Comparison of ENCODE assay signal across 9 mouse cellular contexts in genomic region chr13:35968719-35969430, GRCm38 (mm10). TPM values are rescaled to one million over a fixed set of nuclear protein-coding genes. Genes with fewer than 3 reads are reported as not detected.
A peak's percentile ranks its signal among the peaks of the same experiment; 100 is the strongest.
DNase-seq lines count a peak whose midpoint lies in the region; ATAC-seq and TF ChIP-seq lines count a peak whose summit lies in the region.
"Had no signal": no experiment of that assay in that cellular context is flagged by ENCODE, and none has a peak within 500 bp of the region (broad histone marks: within the 10 kb centered on the region; RNA-seq: fewer than 3 reads in every experiment).

No protein-coding gene starts in this region.

- H3K9me3 ChIP-seq in lung, embryonic 14.5 days (ENCODE audit: low read depth, low read length): no peaks in the 10 kb centered on the region
- H3K9me3 ChIP-seq in forebrain, embryonic 15.5 days: no peaks in the 10 kb centered on the region
- H3K9me3 ChIP-seq in kidney, embryonic 16.5 days (ENCODE audit: low read length): no peaks in the 10 kb centered on the region
- no peaks in the 10 kb centered on the region for H3K9me3 ChIP-seq in midbrain, embryonic 10.5 days (replicated peaks)

- no peaks in the 10 kb centered on the region for H3K36me3 ChIP-seq in lung, embryonic 14.5 days (ENCODE audit: insufficient read depth)
- H3K36me3 ChIP-seq in forebrain, embryonic 15.5 days: no peaks in the 10 kb centered on the region
- H3K36me3 ChIP-seq in kidney, embryonic 16.5 days (ENCODE audit: insufficient read depth, low read length): no peaks in the 10 kb centered on the region
- H3K36me3 ChIP-seq in midbrain, embryonic 10.5 days: no peaks in the 10 kb centered on the region

- H3K4me3 ChIP-seq in lung, embryonic 14.5 days (ENCODE audit: low read depth, low read length): peak overlapping the region; percentile 59
- peak overlapping the region; percentile 49 for H3K4me3 ChIP-seq in forebrain, embryonic 15.5 days
- peak overlapping the region; percentile 65 for H3K4me3 ChIP-seq in kidney, embryonic 16.5 days (ENCODE audit: low read length)
- peak overlapping the region; percentile 76 for H3K4me3 ChIP-seq in midbrain, embryonic 10.5 days
- H3K4me3 ChIP-seq: myocyte had no signal

- peaks cover 22% of the 10 kb centered on the region; the same call in 1 of the 2 replicates for H3K27me3 ChIP-seq in lung, embryonic 14.5 days (ENCODE audit: insufficient read depth, low read length)
- peaks cover 9% of the 10 kb centered on the region; the same call in 1 of the 2 replicates for H3K27me3 ChIP-seq in forebrain, embryonic 15.5 days
- H3K27me3 ChIP-seq in kidney, embryonic 16.5 days (ENCODE audit: insufficient read depth, low read length): peaks cover 26% of the 10 kb centered on the region
- peaks cover 46% of the 10 kb centered on the region for H3K27me3 ChIP-seq in midbrain, embryonic 10.5 days (ENCODE audit: low read depth, poor library complexity, severe bottlenecking)

- TF ChIP-seq POLR2A in brain, embryonic 14.5 days (IDR thresholded peaks at IDR 0.05; ENCODE audit: borderline replicate concordance, extremely low read depth, insufficient read depth, insufficient read length, poor library complexity, severe bottlenecking): no peak

- peak overlapping the region; percentile 54 for H3K9ac ChIP-seq in lung, embryonic 14.5 days
- H3K9ac ChIP-seq in forebrain, embryonic 15.5 days (replicated peaks): peak overlapping the region; percentile 42
- H3K9ac ChIP-seq in kidney, embryonic 16.5 days (replicated peaks; ENCODE audit: low read length): peak overlapping the region; percentile 18

- H3K4me2 ChIP-seq in lung, embryonic 14.5 days: peak overlapping the region; percentile 100
- peak overlapping the region; percentile 98 for H3K4me2 ChIP-seq in forebrain, embryonic 15.5 days (replicated peaks)
- H3K4me2 ChIP-seq in kidney, embryonic 16.5 days (replicated peaks; ENCODE audit: low read depth, low read length): peak overlapping the region; percentile 93

- peak; percentile 86 for ATAC-seq in lung, embryonic 14.5 days (ENCODE audit: insufficient read depth)
- ATAC-seq in forebrain, embryonic 15.5 days (replicated peaks): peak; percentile 83
- peak; percentile 80 for ATAC-seq in kidney, embryonic 16.5 days (ENCODE audit: low FRiP score, low TSS enrichment)
- ATAC-seq in inflammation-experienced regulatory T-cells, adult 6 months: no peak

- no peak overlapping the region for H3K27ac ChIP-seq in lung, embryonic 14.5 days (ENCODE audit: low read depth)
- no peak overlapping the region for H3K27ac ChIP-seq in forebrain, embryonic 15.5 days (replicated peaks)
- no peak overlapping the region for H3K27ac ChIP-seq in kidney, embryonic 16.5 days (ENCODE audit: low read length)
- peak overlapping the region; percentile 74 for H3K27ac ChIP-seq in midbrain, embryonic 10.5 days (replicated peaks)

- no peak for TF ChIP-seq CTCF in lung, embryonic 14.5 days (IDR thresholded peaks at IDR 0.05; ENCODE audit: low read depth)
- TF ChIP-seq CTCF in brain, embryonic 14.5 days (IDR thresholded peaks at IDR 0.05; ENCODE audit: borderline replicate concordance, extremely low read depth, insufficient read depth, insufficient read length): no peak

- WGBS in lung, embryonic 14.5 days: under 1% methylated on average over 54 of the region's 57 CpGs
- WGBS in forebrain, embryonic 15.5 days: 0% methylated on average over 47 of the region's 57 CpGs
- under 1% methylated on average over 54 of the region's 57 CpGs for WGBS in kidney, embryonic 16.5 days
- WGBS in midbrain, embryonic 10.5 days: 0% methylated on average over 57 of the region's 57 CpGs

- no peaks in the 10 kb centered on the region for H3K4me1 ChIP-seq in lung, embryonic 14.5 days (ENCODE audit: insufficient read depth)
- peaks cover 18% of the 10 kb centered on the region for H3K4me1 ChIP-seq in forebrain, embryonic 15.5 days
- peaks cover 14% of the 10 kb centered on the region for H3K4me1 ChIP-seq in kidney, embryonic 16.5 days (ENCODE audit: insufficient read depth, low read length)
- peaks cover 25% of the 10 kb centered on the region for H3K4me1 ChIP-seq in midbrain, embryonic 10.5 days

- DNase-seq in lung, embryonic 14.5 days: peak; percentile 74
- DNase-seq in lung, adult 18-20 months: no peak
- DNase-seq in brain, embryonic 14.5 days (ENCODE audit: low read depth): peak; percentile 77
- DNase-seq in midbrain, embryonic 10.5 days (ENCODE audit: low spot score): peak; percentile 70
- peak; percentile 13 to 18 for DNase-seq in urinary bladder, postnatal 36 days (ENCODE audit: low spot score in 2 of 2)

RNA-seq across cellular contexts. Expression of gene Ppp1r3g, which starts 10.2 kb away (rescaled TPM):
- 0.86 and 0.96 TPM in 2 replicates for polyA plus RNA-seq in lung, embryonic 14.5 days (2014; fragmentation: Nextera tagmentation; extraction: Ambion mirVana)
- polyA plus RNA-seq in brain, embryonic 14.5 days (2012; rRNA removed): 0.29 and 0.47 TPM in 2 replicates
- 1.4 and 1.5 TPM in 2 replicates for polyA plus RNA-seq in forebrain, embryonic 15.5 days (2015; fragmentation: Nextera tagmentation; extraction: Ambion mirVana)
- polyA plus RNA-seq in kidney, embryonic 16.5 days (2015; fragmentation: Nextera tagmentation; extraction: Ambion mirVana): 0.90 and 1.2 TPM in 2 replicates
- 3.3 and 3.7 TPM in 2 replicates for polyA plus RNA-seq in midbrain, embryonic 10.5 days (2016; fragmentation: Nextera tagmentation; extraction: Ambion mirVana)
- under 1 TPM in 1 of 3 experiments, not detected in 2; 0.19 TPM for polyA plus RNA-seq in inflammation-experienced regulatory T-cells, adult 6 months (2017; shearing (Covaris generic))
- polyA plus RNA-seq: myocyte had no signal

Comparison
In these comparisons a context has a peak if more than half of its experiments do, and no peak if none do; other contexts are left out.
1. DNase-seq: peak in lung, embryonic 14.5 days (single experiment), brain, embryonic 14.5 days (single experiment), midbrain, embryonic 10.5 days (single experiment) and urinary bladder, postnatal 36 days (2 of 2); none in lung, adult 18-20 months (0 of 2).
2. Peak in every context shown above with its lines, with median percentiles within 50 percentile points of each other: H3K4me2 ChIP-seq, H3K4me3 ChIP-seq and H3K9ac ChIP-seq.